Comparison of ENCODE assay signal across 28 mouse cellular contexts in the genomic region with DNA sequence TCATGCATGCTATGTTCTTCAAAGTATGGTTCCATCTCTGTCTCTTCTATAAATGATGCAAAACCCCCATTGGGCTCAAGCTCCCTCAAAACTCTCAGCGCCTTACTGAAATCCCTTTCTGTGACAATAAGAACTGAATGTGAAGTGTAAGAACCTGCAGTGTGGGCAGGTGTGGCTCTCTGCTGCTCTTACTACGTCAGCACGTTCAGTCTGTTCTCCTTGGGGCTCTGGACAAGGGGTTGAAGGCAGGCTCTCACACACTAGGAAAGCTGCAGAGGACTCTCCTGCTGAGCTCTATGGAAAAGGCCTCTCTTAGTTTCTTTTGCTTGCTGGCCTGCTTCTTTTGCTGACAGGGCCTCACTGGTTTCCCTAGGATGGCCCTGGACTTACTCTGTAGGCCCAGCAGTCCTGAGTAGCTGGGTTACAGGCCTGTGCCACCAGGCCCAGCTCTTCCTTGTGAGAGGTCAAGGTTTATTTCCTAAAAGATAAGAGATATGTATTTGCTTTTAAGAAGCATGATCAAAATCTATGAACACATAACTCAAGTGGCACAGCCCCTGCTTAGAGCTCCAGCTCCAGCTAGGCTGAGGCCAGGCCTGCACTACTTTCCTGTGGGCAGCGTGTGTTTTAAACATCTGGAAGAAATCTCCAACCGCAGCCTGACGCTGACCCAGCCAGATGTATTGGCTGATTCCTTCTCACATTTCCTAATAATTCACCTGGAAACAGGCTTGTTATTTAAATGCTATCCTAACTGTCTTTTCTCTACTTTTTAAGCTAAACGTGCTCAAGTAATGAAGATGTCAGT. TPM values are rescaled to one million over a fixed set of nuclear protein-coding genes. Genes with fewer than 3 reads are reported as not detected.
DNase-seq lines count a peak whose midpoint lies in the region; ATAC-seq and TF ChIP-seq lines count a peak whose summit lies in the region.
"Had no signal": no experiment of that assay in that cellular context is flagged by ENCODE, and none has a peak within 500 bp of the region (broad histone marks: within the 10 kb centered on the region; RNA-seq: fewer than 3 reads in every experiment).

No protein-coding gene starts in this region.

- no peaks in the 10 kb centered on the region for H3K4me1 ChIP-seq in midbrain, embryonic 11.5 days (ENCODE audit: control insufficient read depth, insufficient read depth, low read length)
- no peaks in the 10 kb centered on the region for H3K4me1 ChIP-seq in midbrain, embryonic 13.5 days (replicated peaks)
- peaks cover 16% of the 10 kb centered on the region for H3K4me1 ChIP-seq in limb, embryonic 10.5 days
- H3K4me1 ChIP-seq: hindbrain, embryonic 10.5 days; neural tube, embryonic 13.5 days; stomach, embryonic 15.5 days had no signal

- intact Hi-C loops in gastrocnemius, adult 2 months (cut with DNase I): no loop called here

- DNase-seq in midbrain, embryonic 11.5 days (ENCODE audit: low spot score, missing footprints): peak; percentile 72
- DNase-seq in fibroblast of lung, adult 2 months (ENCODE audit: low read depth): peak; percentile 32
- peak; percentile 50 for DNase-seq in limb, embryonic 10.5 days (ENCODE audit: low spot score)
- DNase-seq in gastrocnemius, adult 2 months: no peak
- DNase-seq in kidney, adult 11 months: no peak
- no peak for DNase-seq in left cerebral cortex, adult 8-10 months (ENCODE audit: low spot score in 2 of 2)
- DNase-seq: adrenal gland, postnatal 36 days; cerebellum, adult 11 months; cerebellum, postnatal 10 days; kidney, adult 2 months; layer of hippocampus, adult 9-11 months; lung, embryonic 14.5 days; thymus, postnatal 25 days had no signal

- H3K4me3 ChIP-seq in midbrain, embryonic 11.5 days (ENCODE audit: low read depth, low read length): no peak overlapping the region
- H3K4me3 ChIP-seq in midbrain, embryonic 13.5 days (replicated peaks): no peak overlapping the region
- no peak overlapping the region for H3K4me3 ChIP-seq in limb, embryonic 10.5 days
- H3K4me3 ChIP-seq in gastrocnemius, adult 2 months: no peak overlapping the region
- H3K4me3 ChIP-seq: hindbrain, embryonic 10.5 days; left cerebral cortex, adult 2 months; limb, embryonic 15.5 days; megakaryocyte, embryonic 14.5 days; myocyte; neural tube, embryonic 13.5 days; stomach, embryonic 15.5 days had no signal

- H3K27me3 ChIP-seq in midbrain, embryonic 11.5 days (ENCODE audit: control insufficient read depth, insufficient read depth, low read length): no peaks in the 10 kb centered on the region
- no peaks in the 10 kb centered on the region for H3K27me3 ChIP-seq in midbrain, embryonic 13.5 days
- no peaks in the 10 kb centered on the region for H3K27me3 ChIP-seq in limb, embryonic 10.5 days (ENCODE audit: low read depth, poor library complexity, severe bottlenecking)
- H3K27me3 ChIP-seq: limb, embryonic 15.5 days; megakaryocyte, embryonic 14.5 days; neural tube, embryonic 13.5 days; stomach, embryonic 15.5 days had no signal

- no peak overlapping the region for H3K9ac ChIP-seq in midbrain, embryonic 11.5 days (ENCODE audit: low read length)
- no peak overlapping the region for H3K9ac ChIP-seq in midbrain, embryonic 13.5 days (replicated peaks)
- H3K9ac ChIP-seq: limb, embryonic 15.5 days; liver, embryonic 14.5 days; lung, embryonic 14.5 days; neural tube, embryonic 13.5 days; stomach, embryonic 15.5 days had no signal

- peaks cover 4% of the 10 kb centered on the region; the same call in 1 of the 2 replicates for H3K36me3 ChIP-seq in midbrain, embryonic 11.5 days (ENCODE audit: control insufficient read depth, insufficient read depth, low read length)
- peaks cover 17% of the 10 kb centered on the region for H3K36me3 ChIP-seq in midbrain, embryonic 13.5 days
- peaks cover 39% of the 10 kb centered on the region for H3K36me3 ChIP-seq in limb, embryonic 10.5 days
- H3K36me3 ChIP-seq: stomach, embryonic 15.5 days had no signal

- no peak for TF ChIP-seq CTCF in gastrocnemius, adult 2 months (IDR thresholded peaks at IDR 0.05)

- no peaks in the 10 kb centered on the region for H3K9me3 ChIP-seq in midbrain, embryonic 11.5 days (ENCODE audit: control insufficient read depth, low read length)
- no peaks in the 10 kb centered on the region for H3K9me3 ChIP-seq in midbrain, embryonic 13.5 days
- H3K9me3 ChIP-seq in limb, embryonic 10.5 days (replicated peaks): no peaks in the 10 kb centered on the region
- H3K9me3 ChIP-seq: hindbrain, embryonic 10.5 days; limb, embryonic 15.5 days; megakaryocyte, embryonic 14.5 days; neural tube, embryonic 13.5 days; stomach, embryonic 15.5 days had no signal

- H3K4me2 ChIP-seq in midbrain, embryonic 11.5 days: no peak overlapping the region
- no peak overlapping the region for H3K4me2 ChIP-seq in midbrain, embryonic 13.5 days (replicated peaks)
- H3K4me2 ChIP-seq: heart, embryonic 11.5 days; limb, embryonic 15.5 days; lung, embryonic 14.5 days; neural tube, embryonic 13.5 days; stomach, embryonic 15.5 days had no signal

- ATAC-seq in midbrain, embryonic 11.5 days (ENCODE audit: low FRiP score): no peak
- no peak for ATAC-seq in midbrain, embryonic 13.5 days
- ATAC-seq in erythroblast, adult 5-6 weeks (replicated peaks; ENCODE audit: low FRiP score, poor library complexity, severe bottlenecking): no peak
- ATAC-seq: forebrain, embryonic 16.5 days; hindbrain, embryonic 16.5 days; midbrain, embryonic 16.5 days had no signal

- WGBS in midbrain, embryonic 11.5 days: 86% methylated on average over 7 of the region's 7 CpGs
- WGBS in midbrain, embryonic 13.5 days: 92% methylated on average over 7 of the region's 7 CpGs
- 49% methylated on average over 7 of the region's 7 CpGs for WGBS in limb, embryonic 10.5 days

- H3K27ac ChIP-seq in midbrain, embryonic 11.5 days (ENCODE audit: low read depth, low read length): no peak overlapping the region
- H3K27ac ChIP-seq in midbrain, embryonic 13.5 days: no peak overlapping the region
- peak overlapping the region; percentile 70 for H3K27ac ChIP-seq in limb, embryonic 10.5 days
- H3K27ac ChIP-seq in gastrocnemius, adult 2 months: no peak overlapping the region; the same call in 1 of the 2 replicates
- H3K27ac ChIP-seq: hindbrain, embryonic 10.5 days; kidney, postnatal 0 days; left cerebral cortex, adult 2 months; limb, embryonic 15.5 days; liver, embryonic 14.5 days; neural tube, embryonic 13.5 days; stomach, embryonic 15.5 days had no signal

RNA-seq across cellular contexts. Expression of a gene that starts 56.5 kb away (rescaled TPM):
- 153 TPM in 2 replicates for polyA plus RNA-seq in midbrain, embryonic 11.5 days (2014; fragmentation: Nextera tagmentation; extraction: Ambion mirVana)
- polyA plus RNA-seq in midbrain, embryonic 13.5 days (2015; fragmentation: Nextera tagmentation; extraction: Ambion mirVana): 150 and 164 TPM in 2 replicates
- polyA plus RNA-seq in limb, embryonic 10.5 days (2016; fragmentation: Nextera tagmentation; extraction: Ambion mirVana): 74.5 and 86.3 TPM in 2 replicates
- 1.5 and 14.8 TPM in 2 replicates for total RNA-seq in erythroblast, adult 5-6 weeks (2015; ENCODE audit: low replicate concordance)
- total RNA-seq in erythroblast, adult 5-6 weeks (2017; ENCODE audit: low replicate concordance): 12.3 and 18.8 TPM in 2 replicates
- 100 to 1,000 TPM in 1 of 2 experiments, 10 to 100 TPM in 1; 94.2 to 104 TPM for total RNA-seq in gastrocnemius, adult 2 months (2021)
- 100 to 1,000 TPM; 230 to 248 (median 241) TPM for total RNA-seq in left cerebral cortex, adult 8-10 months (2022)

Comparison
In these comparisons a context has a peak if more than half of its experiments do, and no peak if none do; other contexts are left out.
1. DNase-seq: peak in midbrain, embryonic 11.5 days (single experiment), fibroblast of lung, adult 2 months (single experiment) and limb, embryonic 10.5 days (single experiment); none in gastrocnemius, adult 2 months (single experiment), kidney, adult 11 months (single experiment) and left cerebral cortex, adult 8-10 months (0 of 2).
2. RNA of a gene that starts 56.5 kb away (total RNA-seq): 230 to 248 TPM in left cerebral cortex, adult 8-10 months and 94.2 to 104 TPM in gastrocnemius, adult 2 months; 1.5 to 18.8 TPM in erythroblast, adult 5-6 weeks; every median in the first group is over 4 times any median in the second.